Mouse (Mus musculus) bone marrow macrophage, adult 2 months (primary cell): ENCODE data around the gene Pus1.

ENCODE experiments used
- CTCF ChIP-seq: IDR thresholded peaks from 2 replicates; pipeline ENCODE4 v1.5.1; 2012; ENCODE audit warnings: low read depth, mild to moderate bottlenecking, low read length, moderate library complexity
- POLR2A ChIP-seq: IDR thresholded peaks from 2 replicates; pipeline ENCODE4 v1.6.1; 2012; ENCODE audit warnings: mild to moderate bottlenecking, low read depth, low read length, borderline replicate concordance

GRCm38 (mm10) chr5:110780761-110781528 lies 486 bp upstream of the Pus1 start:
- no peak for TF ChIP-seq POLR2A
- TF ChIP-seq CTCF, result no peak
